Mouse (Mus musculus) stomach, postnatal 0 days (tissue): ENCODE measurements around the gene Gnpnat1.

Experiments used
- CTCF ChIP-seq: IDR thresholded peaks from 2 replicates; pipeline ENCODE4 v1.5.1; 2016; ENCODE audit warnings: antibody characterized with exemption, low read depth, mild to moderate bottlenecking, moderate library complexity
- EP300 ChIP-seq: optimal IDR thresholded peaks from 2 replicates; pipeline ENCODE3; 2016; ENCODE audit warnings: antibody characterized with exemption

DNA sequence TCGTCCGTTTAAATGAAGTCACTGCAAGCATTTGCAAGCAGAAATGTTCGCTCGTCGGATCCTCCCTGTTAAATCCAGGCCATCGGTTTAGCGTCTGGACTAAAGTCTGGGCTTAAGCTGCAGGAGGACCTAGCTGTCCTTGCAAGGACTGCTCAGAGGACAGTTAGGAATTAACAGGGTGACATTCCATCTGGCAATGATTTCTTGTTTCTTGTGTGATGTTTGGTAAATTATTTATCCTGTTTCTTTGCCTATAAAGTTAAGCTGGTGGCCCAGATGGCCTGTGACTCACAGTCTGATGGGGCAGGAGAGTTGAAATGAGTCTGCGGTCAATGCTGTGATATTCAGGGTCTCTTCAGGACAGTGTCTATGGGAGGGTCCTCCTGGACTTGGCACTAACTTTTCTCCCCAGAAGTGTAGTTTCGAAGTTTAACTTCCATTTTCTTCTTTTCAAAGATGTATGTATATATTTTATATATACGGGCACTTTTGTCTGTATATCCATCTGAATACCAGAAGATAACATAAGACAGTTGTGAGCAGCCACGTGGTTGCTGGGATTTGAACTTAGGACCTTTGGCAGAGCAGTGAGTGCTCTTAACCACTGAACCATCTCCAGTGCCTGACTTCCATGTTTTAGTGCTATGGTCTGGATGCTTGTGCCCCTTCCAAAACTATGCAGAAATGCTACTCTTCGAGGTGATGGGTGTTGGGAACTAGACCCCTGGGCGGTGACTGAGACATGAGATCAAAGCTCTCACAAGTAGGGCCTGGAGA lies 25.5 kb upstream of the Gnpnat1 start:
- no peak for TF ChIP-seq CTCF
- TF ChIP-seq EP300: no peak
